Mouse (Mus musculus): ENCODE measurements around the gene Klhl40.
A peak's percentile ranks its signal among the peaks of the same experiment; 100 is the strongest.

Gene Klhl40

GRCm38 (mm10) chr9:121777484-121778065, at the start of gene Klhl40:
Gene Klhl40, plus strand, starts transcription at chr9:121777607.
- DNase-seq (ENCODE audit: low spot score in 2 of 2): no peak

GRCm38 (mm10) chr9:121740490-121740889, 36.9 kb upstream of the Klhl40 start:
- DNase-seq (ENCODE audit: low spot score in 2 of 2): no peak

GRCm38 (mm10) chr9:121741168-121741567, 36.2 kb upstream of the Klhl40 start:
- no peak for DNase-seq (ENCODE audit: low spot score in 2 of 2)

- DNase-seq (ENCODE audit: low spot score in 2 of 2): no peak
Observed at GRCm38 (mm10) chr9:121744051-121744450, 33.4 kb upstream of the Klhl40 start.

GRCm38 (mm10) chr9:121752774-121753173, 24.6 kb upstream of the Klhl40 start:
- DNase-seq (ENCODE audit: low spot score in 2 of 2): no peak

GRCm38 (mm10) chr9:121754624-121755023, 22.8 kb upstream of the Klhl40 start:
- DNase-seq (ENCODE audit: low spot score in 2 of 2): no peak

- no peak for DNase-seq (ENCODE audit: low spot score in 2 of 2)
Observed at GRCm38 (mm10) chr9:121756785-121757184, 20.6 kb upstream of the Klhl40 start.

- DNase-seq (ENCODE audit: low spot score in 2 of 2): no peak
Observed at GRCm38 (mm10) chr9:121757432-121757831, 20.0 kb upstream of the Klhl40 start.

- DNase-seq (ENCODE audit: low spot score in 2 of 2): no peak
Observed at GRCm38 (mm10) chr9:121757835-121758814, 19.3 kb upstream of the Klhl40 start.

GRCm38 (mm10) chr9:121759091-121760081, 18.0 kb upstream of the Klhl40 start, which contains the start of gene Zfp651:
Gene Zfp651, plus strand, starts transcription at chr9:121759330.
- DNase-seq (ENCODE audit: low spot score in 2 of 2): no peak

GRCm38 (mm10) chr9:121760271-121761090, 16.9 kb upstream of the Klhl40 start:
- peak in 1 of 2 experiments; percentile 28 for DNase-seq (ENCODE audit: low spot score in 2 of 2)

GRCm38 (mm10) chr9:121761091-121761665, 16.2 kb upstream of the Klhl40 start:
- DNase-seq (ENCODE audit: low spot score in 2 of 2): no peak

GRCm38 (mm10) chr9:121761787-121762186, 15.6 kb upstream of the Klhl40 start:
- no peak for DNase-seq (ENCODE audit: low spot score in 2 of 2)

- DNase-seq (ENCODE audit: low spot score in 2 of 2): no peak
Observed at GRCm38 (mm10) chr9:121762248-121762647, 15.2 kb upstream of the Klhl40 start.

- no peak for DNase-seq (ENCODE audit: low spot score in 2 of 2)
Observed at GRCm38 (mm10) chr9:121762761-121763160, 14.6 kb upstream of the Klhl40 start.

- DNase-seq (ENCODE audit: low spot score in 2 of 2): no peak
Observed at GRCm38 (mm10) chr9:121763716-121764115, 13.7 kb upstream of the Klhl40 start.

GRCm38 (mm10) chr9:121765166-121765855, 12.1 kb upstream of the Klhl40 start:
- DNase-seq (ENCODE audit: low spot score in 2 of 2): no peak

- no peak for DNase-seq (ENCODE audit: low spot score in 2 of 2)
Observed at GRCm38 (mm10) chr9:121772412-121772811, 5.0 kb upstream of the Klhl40 start.

- no peak for DNase-seq (ENCODE audit: low spot score in 2 of 2)
Observed at GRCm38 (mm10) chr9:121775951-121776350, 1.5 kb upstream of the Klhl40 start.

GRCm38 (mm10) chr9:121776511-121776910, 896 bp upstream of the Klhl40 start:
- no peak for DNase-seq (ENCODE audit: low spot score in 2 of 2)
